Mouse (Mus musculus) kidney, adult 18-20 months (tissue): ENCODE results near the gene Agtrap.
"Not testable (repeated sequence)": the region's sequence is repeated elsewhere in the genome, so short reads cannot be mapped to it uniquely, and the experiment has no call there.

ENCODE experiments used
- DNase-seq: peaks from one replicate; pipeline ENCODE4 v3.0.0; 2021

The Agtrap gene

DNA sequence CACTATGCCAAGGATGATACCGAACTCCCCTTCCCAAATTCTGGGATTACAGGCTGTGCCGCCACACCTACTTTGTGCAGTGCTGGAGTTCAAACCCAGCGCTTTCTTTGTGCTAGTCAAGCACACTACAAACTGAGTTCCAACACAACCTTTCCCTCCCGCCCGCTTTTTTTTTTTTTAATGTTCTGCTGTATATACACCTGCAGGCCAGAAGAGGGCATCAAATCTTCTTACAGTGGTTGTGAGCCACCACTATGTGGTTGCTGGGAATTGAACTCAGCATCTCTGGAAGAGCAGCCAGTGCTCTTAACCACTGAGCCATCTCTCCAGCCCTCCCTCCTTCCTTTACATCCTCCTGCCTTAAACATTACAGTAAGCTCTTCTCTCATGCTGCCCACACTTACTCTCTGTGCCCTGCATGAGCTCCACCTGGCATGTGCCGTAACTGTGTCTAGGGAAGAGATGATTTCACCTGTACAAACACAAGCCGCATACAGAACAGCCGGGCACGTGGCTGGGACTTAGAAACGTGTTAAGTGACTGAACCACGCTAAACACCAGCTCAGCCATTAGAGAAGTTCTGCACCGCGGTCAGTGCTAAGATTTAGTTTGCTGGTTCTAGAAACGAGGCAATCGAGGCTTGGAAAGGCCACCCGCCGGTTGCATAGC, 13.2 kb downstream of the Agtrap start:
- DNase-seq = no peak

DNA sequence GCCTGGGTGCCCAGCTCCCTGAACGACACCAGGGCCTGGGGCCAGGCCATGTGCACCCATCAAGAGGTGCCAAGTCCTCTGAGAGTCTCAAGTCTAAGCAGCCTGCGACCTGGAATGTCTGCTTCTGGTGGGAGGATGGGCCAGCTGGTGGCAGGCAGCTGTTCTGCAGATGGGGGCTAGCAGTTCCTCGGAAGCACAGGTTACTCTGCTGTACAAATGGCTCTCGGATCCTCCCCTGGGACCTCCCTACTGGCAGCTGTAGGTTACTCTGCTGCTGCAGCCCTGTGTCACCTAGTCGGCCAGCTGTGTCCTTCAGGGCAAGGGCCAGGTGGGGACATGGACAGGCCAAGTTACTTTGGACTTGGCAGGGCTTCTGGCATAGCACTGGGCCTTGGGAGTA, 16.3 kb downstream of the Agtrap start:
- peak; percentile 49 for DNase-seq

DNA sequence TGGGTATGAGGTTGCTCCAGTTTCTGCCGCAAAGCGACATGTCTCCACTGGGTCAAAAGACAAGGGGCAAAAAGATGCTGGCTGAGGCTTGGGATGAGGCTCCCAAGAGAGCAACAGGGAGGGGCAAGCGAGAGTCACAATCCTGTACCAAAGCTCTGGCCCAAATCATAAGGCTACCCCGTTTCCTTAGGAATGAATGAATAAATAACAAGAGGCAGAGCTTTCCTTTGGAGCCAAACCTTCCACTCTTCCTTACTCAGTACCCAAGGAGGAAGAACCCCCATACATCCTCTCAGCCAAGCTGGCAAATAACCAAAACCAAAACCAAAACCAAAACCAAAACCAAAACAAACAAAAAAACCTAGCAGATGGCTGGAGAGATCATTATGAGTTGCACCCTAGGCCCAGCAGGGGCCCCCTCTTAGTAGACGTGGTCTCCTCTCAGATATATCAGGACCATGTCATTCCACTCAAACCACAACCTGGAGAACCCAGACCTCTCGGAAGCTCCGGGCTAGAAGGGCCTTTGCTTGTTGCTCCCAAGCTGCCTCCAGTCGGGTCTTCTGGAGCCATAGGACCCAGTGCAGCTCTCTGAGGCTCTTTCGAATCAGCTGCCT, 18.1 kb downstream of the Agtrap start:
- DNase-seq = no peak

DNA sequence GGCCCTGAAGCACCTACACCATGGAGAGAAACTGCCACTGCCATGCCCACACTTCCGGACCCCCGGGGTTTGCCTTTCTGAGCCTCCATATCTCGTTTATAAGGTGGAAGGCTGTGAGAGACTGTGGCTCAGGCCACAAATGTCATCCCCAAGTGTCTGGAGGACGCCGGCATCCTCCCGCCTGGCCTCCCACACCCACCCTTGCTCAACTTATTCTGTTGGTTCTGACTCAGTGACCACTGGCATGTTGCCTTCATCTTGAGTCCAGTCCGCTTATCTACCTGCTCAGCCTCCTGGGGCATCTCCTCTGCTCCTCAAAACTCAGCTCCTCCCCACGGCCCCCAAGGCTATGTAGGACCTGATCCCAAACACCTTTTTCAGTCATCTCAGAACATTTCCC, 20.5 kb downstream of the Agtrap start:
- no peak for DNase-seq

DNA sequence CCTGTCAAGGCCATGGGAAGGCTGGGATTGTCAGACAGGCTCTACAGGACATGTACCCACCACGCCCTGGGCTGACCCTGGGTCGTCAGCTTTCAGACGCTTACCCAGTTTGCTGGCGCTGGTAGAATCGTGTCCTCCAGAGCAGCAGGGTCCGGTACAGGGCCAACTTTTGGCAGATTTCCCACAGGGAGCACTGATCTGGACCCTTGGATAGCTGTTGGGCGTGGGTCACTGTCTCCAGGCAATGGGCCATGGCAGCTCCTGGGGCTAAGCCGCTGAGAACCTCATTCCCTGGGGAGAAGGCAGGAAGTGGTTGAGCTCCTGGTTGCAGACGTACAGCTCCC, 21.5 kb downstream of the Agtrap start:
- DNase-seq = peak; percentile 62

DNA sequence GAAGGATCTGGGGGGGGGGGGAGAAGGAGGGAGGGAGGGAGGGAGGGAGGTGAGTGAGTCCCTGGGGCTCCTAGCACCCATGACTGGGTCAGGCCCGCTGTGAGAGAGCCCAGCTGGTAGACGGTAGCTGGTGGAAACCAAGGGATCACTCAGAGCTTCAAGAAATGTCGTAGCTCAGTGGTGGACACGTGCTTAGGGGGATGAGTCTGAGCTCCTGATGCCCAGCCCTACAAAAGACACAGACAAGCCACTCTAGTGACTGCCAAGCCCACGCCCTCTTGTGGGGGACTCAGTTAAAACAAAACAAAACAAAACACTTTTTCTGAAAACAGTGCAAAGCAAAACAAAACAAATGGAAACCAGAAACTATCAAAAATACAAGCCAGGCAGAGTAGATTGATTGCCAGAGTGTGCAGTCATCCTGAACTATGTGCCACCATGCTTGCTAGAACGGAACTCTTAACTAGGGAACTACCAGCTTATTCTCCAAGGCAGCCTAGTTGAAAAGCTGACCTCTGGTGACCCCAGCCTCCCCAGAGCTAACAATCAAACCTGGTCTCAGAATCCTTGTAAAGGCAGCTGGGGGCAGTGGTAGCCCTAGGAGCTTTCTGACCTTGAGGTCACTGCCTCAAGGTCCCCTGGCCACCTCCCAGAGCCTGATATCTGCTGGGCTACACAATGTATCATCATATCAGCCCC, 22.0 kb downstream of the Agtrap start:
- DNase-seq = no peak

DNA sequence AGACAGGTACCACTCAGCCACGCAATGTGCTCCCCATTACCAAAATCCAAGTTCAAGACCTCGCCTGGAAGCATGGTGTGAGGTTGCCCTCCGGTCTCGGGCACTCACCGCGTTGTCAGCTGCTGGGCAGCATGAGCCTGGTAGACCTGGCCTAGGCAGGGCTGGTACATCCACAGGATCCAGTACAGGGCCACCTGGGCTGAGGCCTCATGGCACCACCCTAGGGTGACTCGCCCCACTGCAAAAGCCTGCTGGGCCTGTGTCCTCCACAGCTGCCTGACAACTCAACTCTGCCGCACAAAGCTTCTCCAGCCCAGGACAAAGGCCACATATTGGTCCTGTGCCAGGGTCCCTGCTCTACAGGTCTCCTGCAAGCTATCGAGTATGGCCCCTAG, 26.7 kb downstream of the Agtrap start:
- no peak for DNase-seq

DNA sequence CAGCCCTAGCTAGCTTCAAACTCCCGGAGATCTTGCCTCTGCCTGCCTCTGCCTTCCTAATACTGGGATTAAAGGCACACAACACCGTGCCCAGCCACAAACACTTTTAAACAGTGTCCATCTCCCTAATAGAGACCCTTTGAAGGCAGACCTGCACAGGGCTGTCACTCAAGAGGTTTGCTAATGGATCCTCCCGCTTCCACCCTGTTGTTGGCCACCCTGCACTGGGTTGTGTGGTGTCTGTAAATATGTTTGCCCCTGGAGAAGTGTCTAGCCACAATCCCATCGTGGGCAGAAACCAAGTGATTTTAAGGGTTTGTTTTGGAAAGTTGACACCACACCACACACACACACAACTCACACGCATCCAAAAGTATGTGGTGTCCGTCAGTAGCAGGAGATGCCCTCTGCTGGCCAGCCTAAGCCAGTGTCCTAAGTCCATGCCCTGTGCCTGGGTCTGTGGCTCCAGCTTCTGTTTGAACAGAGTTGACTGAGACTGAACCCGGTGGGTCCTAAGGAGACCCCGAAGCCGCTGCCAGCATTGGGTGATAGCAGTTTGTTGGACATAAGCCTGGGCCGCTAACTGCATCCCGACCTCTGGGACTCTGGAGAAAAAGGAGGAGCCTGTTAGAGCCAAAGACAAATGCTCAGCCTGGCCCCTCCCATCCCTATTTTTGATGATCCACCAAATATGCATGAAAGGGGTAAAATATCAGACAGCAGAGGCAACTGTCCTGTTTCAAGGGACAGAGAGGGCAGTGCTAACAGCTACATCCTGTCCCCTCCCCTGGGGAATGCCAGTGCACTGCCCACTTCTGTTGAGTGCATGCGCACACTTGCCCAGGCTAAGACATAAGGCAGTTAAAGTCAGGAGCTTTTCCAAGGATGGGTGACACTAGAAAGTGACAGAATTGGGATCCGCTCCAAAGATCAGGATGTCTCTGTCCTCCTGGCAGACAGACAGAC, 27.4 kb downstream of the Agtrap start:
- peak; percentile 62 for DNase-seq

DNA sequence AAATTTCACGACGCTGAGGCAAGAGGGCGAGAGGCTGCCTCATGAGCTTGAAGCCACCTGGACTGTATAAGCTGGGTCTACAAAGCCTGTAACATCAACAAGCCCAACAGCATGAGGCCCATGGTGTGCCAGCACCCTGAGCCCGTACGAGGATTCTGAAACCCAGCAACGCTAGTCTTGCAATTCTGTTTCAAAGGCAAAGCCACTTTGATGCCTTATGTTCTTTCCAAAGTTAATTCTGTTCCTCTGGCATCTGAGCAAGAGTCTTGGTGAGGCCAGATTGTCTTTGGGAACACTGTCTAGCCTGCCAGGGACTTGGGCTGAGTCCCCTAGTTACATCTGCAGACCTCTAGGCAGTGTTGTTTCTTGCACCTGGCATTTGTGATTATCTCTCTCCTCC, 28.8 kb downstream of the Agtrap start:
- no peak for DNase-seq

DNA sequence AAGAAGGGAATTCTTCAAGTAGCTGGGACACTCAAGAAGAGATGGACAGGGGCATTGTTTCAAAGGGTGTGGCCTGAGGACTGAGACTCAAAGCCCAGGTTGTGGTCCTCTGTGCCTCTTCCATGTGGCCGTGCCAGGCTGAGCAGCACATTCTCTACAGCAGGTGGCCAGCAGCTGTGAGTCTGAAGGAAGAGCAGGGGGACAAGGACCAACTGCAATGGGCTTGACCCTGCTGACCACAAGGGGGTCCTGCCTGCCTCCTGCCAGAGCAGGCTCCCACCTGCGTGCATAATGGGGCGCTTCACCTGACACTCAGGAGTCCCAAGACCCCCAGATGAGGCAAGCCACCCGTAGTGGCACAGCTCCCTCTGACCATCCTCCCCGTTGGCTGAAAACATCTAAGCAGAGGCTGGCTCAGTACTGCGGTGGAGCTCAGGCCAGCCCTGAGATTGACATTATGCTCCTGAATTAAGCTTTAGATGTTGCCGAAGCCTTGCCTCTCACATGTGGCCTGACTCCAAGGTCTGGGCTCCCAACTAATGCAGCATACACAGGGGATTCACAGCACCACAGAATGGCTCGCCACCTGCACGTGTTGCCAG, 29.5 kb downstream of the Agtrap start:
- no peak for DNase-seq

DNA sequence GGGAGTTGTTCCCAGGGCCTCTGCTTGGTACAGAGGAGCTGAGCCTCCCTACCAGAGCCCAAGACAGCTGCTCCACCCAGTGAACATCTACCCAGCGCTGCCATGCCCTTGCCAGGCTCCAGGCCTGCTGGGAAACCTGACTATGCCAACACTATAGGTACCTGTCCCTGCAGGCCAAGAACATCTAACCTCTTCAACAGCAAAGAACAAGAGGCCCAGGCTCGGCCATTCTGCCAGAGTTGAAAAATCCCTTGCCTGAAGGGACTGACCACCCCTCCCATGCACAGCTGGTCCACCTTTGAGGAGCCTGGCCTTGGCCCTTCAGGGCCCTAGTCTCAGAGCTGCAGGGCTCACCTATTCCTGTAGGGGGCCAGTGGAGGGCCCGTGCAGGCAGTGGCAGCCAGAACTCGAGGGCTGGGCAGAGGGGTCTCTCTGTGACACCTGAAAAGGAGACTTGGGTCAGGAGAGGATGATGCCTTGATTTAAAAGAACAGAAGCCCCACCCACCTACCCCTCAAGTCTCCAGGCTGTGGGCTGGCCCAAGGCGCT, 30.1 kb downstream of the Agtrap start:
- no peak for DNase-seq

DNA sequence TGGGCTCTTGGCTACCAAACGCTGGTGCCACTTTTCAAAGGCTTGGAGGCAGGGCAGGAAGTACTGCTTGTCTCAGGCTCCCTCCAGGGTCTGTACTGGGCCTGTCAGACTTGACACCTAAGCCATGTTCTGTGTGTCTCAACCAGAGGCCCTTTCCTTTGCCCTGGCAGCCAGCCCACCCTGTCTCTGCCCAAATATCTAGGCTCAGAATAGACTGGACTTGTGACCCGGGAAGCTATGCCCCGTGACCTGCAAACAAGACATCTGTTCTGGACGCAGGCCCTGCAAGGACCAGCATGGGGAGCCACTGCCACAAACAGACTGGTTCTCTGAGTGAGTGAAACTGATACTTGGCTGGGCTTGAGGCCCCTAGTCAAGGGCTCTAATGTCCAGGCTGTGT, 31.0 kb downstream of the Agtrap start:
- peak; percentile 81 for DNase-seq

DNA sequence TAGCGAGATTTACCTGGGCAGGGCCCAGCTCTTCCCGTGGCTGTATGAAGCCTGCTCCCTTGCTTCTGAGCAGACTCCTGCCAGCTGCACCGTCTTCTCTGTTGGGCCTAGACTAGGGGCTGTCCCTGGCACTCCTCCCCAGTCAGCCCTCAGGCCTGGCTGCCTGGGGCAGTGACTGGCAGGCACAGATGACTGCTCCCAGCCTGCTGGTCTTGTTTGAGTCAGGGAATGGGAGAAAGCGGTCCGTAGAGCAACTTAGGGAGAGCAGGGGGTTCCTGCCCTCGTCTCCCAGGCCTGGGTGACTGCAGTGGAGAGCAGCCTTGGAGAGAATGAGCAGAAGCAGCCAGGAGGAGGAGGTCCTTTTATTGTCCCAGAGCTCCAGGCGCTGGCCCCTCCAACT, 31.6 kb downstream of the Agtrap start:
- DNase-seq = peak; percentile 47

DNA sequence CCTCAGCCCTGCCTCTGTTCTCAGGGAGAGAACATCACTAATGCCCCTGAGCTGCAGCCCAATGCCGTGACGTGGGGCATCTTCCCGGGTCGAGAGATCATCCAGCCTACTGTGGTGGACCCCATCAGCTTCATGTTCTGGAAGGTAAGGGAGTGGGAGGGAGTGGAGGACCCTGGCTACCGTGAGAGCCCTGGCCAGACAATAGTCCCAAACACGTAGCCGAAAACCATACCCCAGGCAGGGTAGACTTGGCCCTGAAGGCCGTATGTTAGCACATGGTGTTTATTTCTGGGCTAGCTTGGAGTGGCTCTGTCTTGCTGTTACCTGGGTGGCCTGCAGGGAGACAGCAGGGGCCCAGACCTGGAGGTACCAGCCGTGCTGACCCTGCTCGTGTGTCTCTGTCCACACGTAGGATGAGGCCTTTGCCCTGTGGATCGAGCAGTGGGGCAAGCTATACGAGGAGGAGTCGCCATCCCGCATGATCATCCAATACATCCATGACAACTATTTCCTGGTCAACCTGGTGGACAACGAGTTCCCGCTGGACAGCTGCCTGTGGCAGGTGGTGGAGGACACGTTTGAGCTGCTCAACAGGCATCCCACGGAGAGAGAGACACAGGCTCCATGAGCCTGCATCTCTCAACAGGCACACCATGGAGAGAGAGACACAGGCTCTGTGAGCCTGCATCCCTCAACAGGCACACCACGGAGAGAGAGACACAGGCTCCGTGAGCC, 32.7 kb downstream of the Agtrap start:
- DNase-seq = no peak

DNA sequence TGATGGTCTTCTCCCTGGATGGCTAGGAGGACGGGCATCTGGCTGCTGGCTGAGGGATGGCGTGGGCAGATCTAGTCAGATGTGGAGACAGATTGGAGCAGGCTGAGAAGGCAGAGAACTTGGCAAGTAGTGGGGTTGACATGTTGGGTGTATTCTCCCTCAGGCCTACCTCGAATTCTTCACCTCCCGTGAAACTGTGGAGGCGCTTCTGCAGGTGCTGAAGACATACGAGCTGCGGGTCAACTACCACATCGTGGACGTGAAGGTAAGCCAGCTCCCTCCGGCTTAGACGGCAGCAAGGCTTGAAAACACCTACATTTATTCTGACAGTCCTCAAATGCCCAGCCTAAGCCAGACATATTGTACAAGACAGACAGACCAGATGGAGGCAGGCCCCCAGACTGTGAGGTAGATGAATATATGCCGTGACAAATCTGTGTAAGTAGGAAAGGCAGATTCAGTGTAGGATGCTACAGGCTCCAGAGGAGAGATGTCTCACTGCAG, 34.4 kb downstream of the Agtrap start:
- DNase-seq = no peak

DNA sequence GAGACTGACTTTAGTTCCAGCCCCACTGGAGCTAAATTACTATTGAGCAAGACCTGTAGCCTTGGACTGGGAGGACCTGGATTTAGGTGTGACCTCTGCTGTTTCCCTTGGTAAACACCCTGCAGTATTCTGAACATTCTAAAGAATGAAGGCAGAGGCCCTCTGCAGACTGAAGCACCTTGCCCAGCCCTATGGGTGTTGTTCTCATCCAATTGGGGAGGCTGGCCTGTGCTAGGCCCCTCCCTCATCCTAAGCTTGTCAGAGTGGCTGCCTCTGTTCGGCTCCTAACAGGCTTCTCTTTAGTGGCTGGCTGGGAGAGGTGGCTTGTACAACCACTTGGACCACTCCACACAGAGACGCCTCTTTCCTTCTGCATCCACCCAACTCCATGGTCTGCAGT, 34.9 kb downstream of the Agtrap start:
- DNase-seq = no peak

DNA sequence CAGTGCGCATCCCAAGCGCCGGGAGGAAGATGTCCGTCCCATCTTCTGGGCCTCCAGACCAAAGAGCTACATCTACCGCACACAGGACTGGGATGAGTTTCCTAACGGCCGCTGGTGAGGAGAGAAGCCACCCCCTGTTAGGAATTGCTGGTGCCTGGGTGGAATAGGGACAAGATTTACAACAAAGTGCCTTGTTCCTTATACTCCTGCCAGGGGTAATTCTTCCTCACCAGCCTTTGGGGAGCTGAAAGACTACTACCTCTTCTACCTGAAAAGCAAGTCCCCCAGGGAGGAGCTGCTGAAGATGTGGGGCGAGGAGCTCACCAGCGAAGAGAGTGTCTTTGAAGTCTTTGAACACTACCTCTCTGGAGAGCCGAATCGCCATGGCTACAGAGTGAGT, 35.9 kb downstream of the Agtrap start:
- no peak for DNase-seq

DNA sequence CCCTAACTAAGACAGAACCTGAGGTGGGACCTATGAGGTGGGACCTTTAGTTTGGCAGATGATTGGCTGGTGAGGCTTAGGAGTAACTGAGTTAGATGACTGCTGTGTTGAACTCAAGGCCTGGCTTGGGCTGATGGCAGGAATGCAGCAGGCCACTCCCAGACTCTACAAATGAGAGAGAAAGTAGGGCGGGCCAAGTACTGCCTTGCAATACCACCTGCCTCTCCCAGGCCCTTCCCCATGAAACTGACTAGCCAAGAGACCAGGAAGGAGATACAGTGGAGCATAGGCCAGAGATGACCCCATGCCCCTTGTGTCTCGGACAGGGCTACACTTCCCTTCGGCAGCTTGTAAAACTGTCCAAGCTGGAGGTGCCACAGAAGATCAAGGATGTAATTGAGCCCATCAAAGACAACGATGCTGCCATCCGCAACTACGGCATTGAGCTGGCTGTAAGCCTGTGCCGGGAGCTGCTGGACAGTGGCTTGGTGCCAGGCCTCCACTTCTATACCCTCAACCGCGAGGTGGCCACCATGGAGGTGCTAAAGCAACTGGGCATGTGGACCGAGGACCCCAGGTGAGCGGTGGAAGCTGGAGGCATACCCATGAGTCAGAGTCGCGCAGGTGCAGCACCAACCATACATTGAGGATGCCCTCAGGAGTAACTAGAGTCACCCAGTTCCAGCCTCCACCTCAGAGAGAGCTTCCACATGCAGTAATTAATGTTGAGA, 36.6 kb downstream of the Agtrap start:
- DNase-seq = no peak

DNA sequence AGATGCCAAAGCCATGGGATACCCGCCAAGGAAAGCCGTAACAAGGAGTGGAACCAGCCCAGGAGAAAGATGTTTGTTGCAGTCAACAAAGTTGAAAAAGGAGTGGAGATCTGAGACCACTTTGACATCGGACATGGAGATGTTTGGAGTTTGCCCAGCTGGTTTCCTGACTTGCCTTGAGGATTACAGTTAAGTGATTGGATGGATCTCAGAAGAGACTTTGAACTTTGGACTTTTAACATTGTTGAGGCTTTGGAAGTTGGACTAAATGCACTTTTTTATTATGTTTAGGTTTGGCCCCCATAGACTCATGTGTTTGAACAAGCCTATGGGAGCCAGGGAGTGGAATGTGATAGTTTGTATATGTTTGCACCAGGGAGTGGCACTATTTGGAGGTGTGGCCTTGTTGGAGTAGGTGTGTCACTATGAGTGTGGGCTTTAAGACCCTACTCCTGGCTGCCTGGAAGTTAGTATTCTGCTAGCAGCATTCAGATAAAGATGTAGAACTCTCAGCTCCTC, 37.4 kb downstream of the Agtrap start:
- not testable (repeated sequence) for DNase-seq

DNA sequence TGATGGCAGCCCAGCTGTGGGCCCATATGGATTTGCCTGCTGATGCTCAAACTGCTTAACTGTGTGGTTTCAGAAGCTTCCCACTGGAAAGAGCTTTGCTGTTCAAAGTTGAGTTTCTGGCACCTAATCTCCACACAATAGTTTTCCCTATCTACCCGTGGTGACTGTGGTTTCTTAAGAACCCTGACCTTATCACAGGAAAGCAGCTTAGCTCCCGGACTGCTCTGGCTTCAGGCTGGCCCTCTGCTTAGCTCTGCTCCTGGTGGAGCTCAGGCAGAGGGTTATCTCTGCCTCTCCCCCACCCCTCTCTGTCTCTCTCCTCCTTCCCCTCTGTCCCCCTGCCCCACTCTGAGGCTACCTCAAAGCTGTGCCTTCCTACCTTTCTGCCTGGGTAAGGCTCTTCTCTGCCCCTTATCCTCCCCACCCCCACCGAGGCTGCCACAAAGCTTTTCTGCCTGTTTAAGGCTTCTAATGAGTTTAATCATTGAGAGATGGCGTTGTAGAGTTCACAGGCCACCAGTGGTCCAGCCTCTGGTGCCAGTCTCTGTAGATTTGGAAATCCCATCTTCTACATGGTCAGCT, 41.3 kb downstream of the Agtrap start:
- DNase-seq = no peak
